Mouse (Mus musculus) ES-E14 (cell line): ENCODE results near the gene Rtn1.

Experiments used
- CHD2 ChIP-seq: IDR thresholded peaks from 2 replicates; pipeline ENCODE4 v1.6.1; 2014; ENCODE audit warnings: mild to moderate bottlenecking, low read depth, low read length, inconsistent platforms
- HCFC1 ChIP-seq: IDR thresholded peaks from 2 replicates; pipeline ENCODE4 v1.6.1; 2012; ENCODE audit warnings: low read length, inconsistent platforms, borderline replicate concordance; ENCODE audit not compliant: insufficient read depth
- MAFK ChIP-seq: IDR thresholded peaks from 2 replicates; pipeline ENCODE4 v1.6.1; 2014; ENCODE audit warnings: mild to moderate bottlenecking, low read depth, low read length, inconsistent platforms; ENCODE audit not compliant: insufficient read depth

DNA sequence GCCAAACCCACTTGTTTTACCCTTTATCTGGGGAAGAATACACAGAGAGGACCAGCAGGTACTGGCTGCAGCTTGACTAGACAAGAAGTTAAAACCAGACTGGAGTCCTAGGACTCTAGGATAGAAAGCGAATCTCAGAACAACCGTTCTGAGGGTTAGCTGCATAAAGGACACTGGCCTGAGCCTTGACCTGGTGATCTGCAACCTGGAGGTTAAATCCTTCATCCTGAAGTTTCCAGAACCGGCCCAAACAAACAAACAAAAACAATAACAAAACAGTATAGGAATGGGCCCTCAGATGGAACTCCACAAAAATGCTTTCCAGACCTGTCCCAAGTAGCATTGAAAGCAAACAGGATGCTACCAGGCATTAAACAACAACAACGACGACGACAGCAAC is at the start of gene Rtn1:
- TF ChIP-seq MAFK = no peak
- no peak for TF ChIP-seq CHD2
- no peak for TF ChIP-seq HCFC1
